Mouse (Mus musculus) hindbrain, embryonic 16.5 days (tissue): ENCODE measurements around the gene Tram2. TPM values are rescaled to one million over a fixed set of nuclear protein-coding genes. Genes with fewer than 3 reads are reported as not detected.
A peak's percentile ranks its signal among the peaks of the same experiment; 100 is the strongest.

Experiments used
- ATAC-seq: fragments of 200-750 bp; cut with Nextera tagmentation; 2 replicates; pipeline ENCODE4 v1.8.0; 2017; ENCODE audit warnings: moderate TSS enrichment, moderate library complexity
- H3K27ac ChIP-seq: fragments of 300-500 bp; sonication (generic); 2 replicates; pipeline ENCODE4 v1.5.1; 2014; ENCODE audit warnings: low read depth, mild to moderate bottlenecking, control low read depth, low read length, moderate library complexity
- H3K27me3 ChIP-seq: fragments of 300-500 bp; sonication (generic); replicated peaks from 2 replicates; pipeline ENCODE4 v1.6.1; 2014; ENCODE audit warnings: low read length; ENCODE audit not compliant: control insufficient read depth, insufficient read depth
- H3K36me3 ChIP-seq: fragments of 300-500 bp; sonication (generic); 2 replicates; pipeline ENCODE4 v1.6.1; 2014; ENCODE audit warnings: mild to moderate bottlenecking, low read length, moderate library complexity, mixed read lengths; ENCODE audit not compliant: control insufficient read depth, insufficient read depth
- H3K4me1 ChIP-seq: fragments of 300-500 bp; sonication (generic); 2 replicates; pipeline ENCODE4 v1.6.1; 2014; ENCODE audit warnings: low read depth, low read length; ENCODE audit not compliant: control insufficient read depth, insufficient read depth
- H3K4me2 ChIP-seq: fragments of 300-500 bp; sonication (generic); 2 replicates; pipeline ENCODE4 v1.6.1; 2014; ENCODE audit warnings: mild to moderate bottlenecking, low read length, control low read depth, moderate library complexity
- H3K4me3 ChIP-seq: fragments of 300-500 bp; sonication (generic); 2 replicates; pipeline ENCODE4 v1.5.1; 2014; ENCODE audit warnings: mild to moderate bottlenecking, low read length, control low read depth, moderate library complexity
- H3K9ac ChIP-seq: fragments of 300-500 bp; sonication (generic); 2 replicates; pipeline ENCODE4 v1.6.1; 2014; ENCODE audit warnings: low read depth, mild to moderate bottlenecking, control low read depth, low read length, moderate library complexity
- H3K9me3 ChIP-seq: fragments of 300-500 bp; sonication (generic); 2 replicates; pipeline ENCODE4 v1.6.1; 2014; ENCODE audit warnings: mild to moderate bottlenecking, low read length, moderate library complexity; ENCODE audit not compliant: control insufficient read depth
- WGBS: fragments of 180-500 bp; shearing (Covaris S2); extraction: QIAGEN DNeasy Blood & Tissue Kit; methylation state at CpG from one replicate; pipeline ENCODE4 v1.1.7; 2014; 5-methylcytosine and 5-hydroxymethylcytosine counted together
- polyA plus RNA-seq: library from polyadenylated mRNA; unstranded; fragments of >200 nt; fragmentation: Nextera tagmentation; extraction: Ambion mirVana; gene quantifications from 2 replicates; pipeline ENCODE4 v1.2.1, GENCODE M21; 2015

The Tram2 gene
- polyA plus RNA-seq = 1.6 and 2.5 TPM in 2 replicates

DNA sequence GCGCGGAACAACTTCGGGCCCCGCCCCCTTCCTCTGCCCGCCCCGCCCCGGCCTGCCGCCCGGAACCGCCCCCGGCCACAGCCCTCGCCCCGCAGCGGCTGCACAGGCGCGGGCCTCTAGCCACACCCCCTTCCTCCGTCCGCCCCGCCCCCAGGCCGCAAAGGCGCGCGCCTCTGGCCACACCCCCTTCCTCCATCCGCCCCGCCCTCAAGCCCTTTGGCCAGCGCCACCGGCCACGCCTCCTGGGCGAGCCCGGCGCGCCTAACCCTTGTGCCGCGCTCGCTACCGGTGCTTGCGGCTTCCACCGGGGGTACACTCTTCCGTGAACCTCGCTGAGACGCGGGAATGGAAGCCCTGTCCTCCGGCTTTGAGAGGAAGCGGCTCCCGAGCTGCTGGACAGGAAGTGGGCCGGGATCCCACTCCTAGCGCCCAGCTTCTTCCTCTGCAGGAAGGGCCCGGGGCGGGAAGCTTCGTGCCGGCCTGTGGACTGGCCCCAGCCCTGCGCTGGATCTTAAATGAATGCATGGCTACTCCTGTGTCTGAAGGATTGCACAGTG is at the start of gene Tram2:
Gene Tram2, minus strand, starts transcription at position 13 of the 557 bp plus-strand sequence.
- peak within 1 kb of the TSS; percentile 87 for H3K9ac ChIP-seq
- peak within 1 kb of the TSS; percentile 87 for H3K27ac ChIP-seq
- no peaks in the 10 kb centered on the region for H3K27me3 ChIP-seq
- no peaks in the 10 kb centered on the region for H3K9me3 ChIP-seq
- peak; percentile 96 for ATAC-seq
- WGBS = under 1% methylated on average over 47 of the region's 52 CpGs
- peak within 1 kb of the TSS; percentile 83 for H3K4me2 ChIP-seq
- H3K4me3 ChIP-seq = peak within 1 kb of the TSS; percentile 67
- no peaks in the 10 kb centered on the region for H3K36me3 ChIP-seq
- H3K4me1 ChIP-seq = peaks cover 10% of the 10 kb centered on the region

DNA sequence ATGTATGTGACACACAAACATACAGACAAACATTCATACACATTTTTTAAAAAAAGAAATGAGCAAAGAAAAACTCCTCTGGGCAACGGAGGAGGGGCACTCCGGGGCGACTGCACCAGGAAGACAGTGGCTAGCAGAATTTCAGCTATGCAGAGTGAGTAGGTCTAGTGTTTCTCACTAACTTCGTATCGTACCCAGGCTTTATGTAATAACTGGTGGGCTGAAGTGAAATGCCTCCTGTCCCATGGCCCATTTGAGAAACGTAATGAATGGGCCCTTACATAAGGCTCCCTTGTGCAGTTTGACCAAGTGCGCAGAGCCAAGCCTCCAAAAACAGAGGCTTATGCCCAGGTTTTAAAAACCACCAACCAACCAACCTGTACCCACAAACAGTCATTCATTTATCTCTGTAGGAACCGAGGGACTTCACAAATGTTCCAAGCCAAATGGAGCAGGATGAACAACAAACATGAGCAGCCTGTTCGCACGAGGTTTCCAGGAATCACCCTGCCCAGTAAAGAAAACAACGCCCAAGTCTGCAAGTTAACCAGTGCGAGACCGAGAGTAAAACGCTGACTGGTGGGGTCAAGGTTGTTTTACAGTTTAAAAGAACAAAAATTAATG is 45.8 kb upstream of the Tram2 start:
- Histone ChIP-seq H3K9ac (no peak overlapping the region), H3K36me3 (no peaks in the 10 kb centered on the region), H3K27ac (no peak overlapping the region), H3K4me1 (no peaks in the 10 kb centered on the region), H3K4me3 (no peak overlapping the region), H3K4me2 (no peak overlapping the region), H3K9me3 (no peaks in the 10 kb centered on the region; the same call in 1 of the 2 replicates), H3K27me3 (no peaks in the 10 kb centered on the region)
- no peak for ATAC-seq
- 81% methylated on average over 14 of the region's 14 CpGs for WGBS

DNA sequence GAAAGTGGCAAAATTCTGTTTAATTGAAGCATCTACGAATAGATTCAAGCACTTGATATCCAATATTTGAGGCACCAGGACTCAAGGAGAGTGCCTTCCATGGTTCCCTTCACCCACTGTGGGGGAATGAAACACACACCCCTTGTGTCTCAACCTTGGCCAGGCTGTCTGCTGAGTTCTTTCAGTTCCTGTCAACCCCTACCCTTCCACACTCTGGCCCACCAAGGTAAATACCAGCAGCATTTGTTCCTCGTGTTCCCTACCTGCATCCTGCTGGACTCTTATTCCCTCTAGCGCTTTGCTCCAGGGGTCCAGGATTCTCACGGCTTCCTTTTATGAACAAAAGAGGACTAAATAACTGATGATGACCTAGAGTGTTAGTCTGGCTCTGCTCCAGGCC is 24.8 kb upstream of the Tram2 start:
- Histone ChIP-seq H3K27me3 (no peaks in the 10 kb centered on the region), H3K4me2 (no peak overlapping the region), H3K4me3 (no peak overlapping the region), H3K27ac (no peak overlapping the region), H3K4me1 (no peaks in the 10 kb centered on the region), H3K9ac (no peak overlapping the region), H3K9me3 (no peaks in the 10 kb centered on the region), H3K36me3 (no peaks in the 10 kb centered on the region)
- WGBS = 79% methylated on average over 4 of the region's 4 CpGs
- no peak for ATAC-seq

DNA sequence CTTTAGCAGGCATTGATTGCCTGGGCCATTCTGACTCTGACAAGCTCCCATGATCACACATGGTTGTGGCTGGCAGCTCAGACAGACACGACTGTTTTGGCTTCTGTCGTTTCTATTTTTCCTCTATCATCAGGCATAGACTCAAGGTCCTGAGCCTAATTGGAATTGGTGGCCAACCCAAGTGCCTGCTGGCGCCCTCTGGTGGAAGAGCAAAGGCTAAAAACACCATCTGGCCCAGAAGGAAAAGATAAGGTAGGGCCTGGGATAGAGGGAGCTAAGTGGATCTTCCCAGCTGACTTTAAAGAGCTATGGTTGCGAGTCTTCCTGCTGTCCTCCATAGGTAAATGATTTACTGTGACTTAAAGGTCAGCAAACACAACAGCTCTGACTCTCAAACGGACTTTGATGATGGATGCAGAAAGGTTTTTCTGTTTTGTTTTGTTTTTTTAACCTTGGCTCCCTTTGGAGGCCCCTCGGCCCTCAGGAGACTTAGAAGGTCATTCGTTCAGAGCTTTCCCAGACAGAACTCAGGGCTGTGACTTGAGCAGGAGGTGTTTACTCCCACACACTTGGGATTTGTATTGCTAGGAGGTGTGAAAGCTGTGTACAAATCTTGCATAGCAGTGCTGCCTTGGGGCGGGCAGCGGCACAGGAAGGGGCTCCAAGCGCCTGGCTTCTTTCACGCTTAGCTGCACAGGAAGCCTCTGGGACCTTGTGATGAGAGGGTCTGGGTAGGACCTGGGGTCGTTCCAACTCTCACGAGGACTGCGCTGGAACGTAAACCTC is 22.4 kb upstream of the Tram2 start:
- WGBS = 52% methylated on average over 15 of the region's 15 CpGs
- no peak overlapping the region for H3K4me3 ChIP-seq
- H3K4me2 ChIP-seq = no peak overlapping the region
- ATAC-seq = no peak
- no peak overlapping the region for H3K9ac ChIP-seq
- no peaks in the 10 kb centered on the region for H3K36me3 ChIP-seq
- H3K4me1 ChIP-seq = no peaks in the 10 kb centered on the region
- no peaks in the 10 kb centered on the region for H3K9me3 ChIP-seq
- H3K27me3 ChIP-seq = no peaks in the 10 kb centered on the region
- H3K27ac ChIP-seq = no peak overlapping the region

DNA sequence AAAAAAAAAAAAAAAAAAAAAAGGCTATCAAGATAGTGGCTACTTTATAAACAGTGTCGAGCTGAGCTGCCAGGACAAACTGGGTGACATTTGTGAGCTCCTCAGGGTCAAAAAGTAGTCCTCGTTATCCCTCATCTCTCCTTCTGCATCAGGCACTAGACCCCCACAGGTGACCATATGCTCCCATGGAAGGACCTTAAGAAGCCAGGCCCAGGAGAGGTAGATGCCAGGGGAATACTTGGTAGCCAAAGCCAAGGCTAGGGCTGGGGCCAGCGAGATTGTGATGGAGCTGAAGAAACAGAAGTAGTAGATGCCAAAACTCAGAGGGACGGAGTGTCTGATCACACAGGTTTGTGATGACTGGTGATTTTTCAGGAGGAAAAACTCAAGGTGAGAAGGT is 21.7 kb upstream of the Tram2 start:
- no peaks in the 10 kb centered on the region for H3K27me3 ChIP-seq
- H3K4me2 ChIP-seq = no peak overlapping the region
- H3K9me3 ChIP-seq = no peaks in the 10 kb centered on the region
- ATAC-seq = no peak
- H3K9ac ChIP-seq = no peak overlapping the region
- H3K4me3 ChIP-seq = no peak overlapping the region
- no peak overlapping the region for H3K27ac ChIP-seq
- H3K4me1 ChIP-seq = no peaks in the 10 kb centered on the region
- no peaks in the 10 kb centered on the region for H3K36me3 ChIP-seq
- 93% methylated on average over 4 of the region's 4 CpGs for WGBS

DNA sequence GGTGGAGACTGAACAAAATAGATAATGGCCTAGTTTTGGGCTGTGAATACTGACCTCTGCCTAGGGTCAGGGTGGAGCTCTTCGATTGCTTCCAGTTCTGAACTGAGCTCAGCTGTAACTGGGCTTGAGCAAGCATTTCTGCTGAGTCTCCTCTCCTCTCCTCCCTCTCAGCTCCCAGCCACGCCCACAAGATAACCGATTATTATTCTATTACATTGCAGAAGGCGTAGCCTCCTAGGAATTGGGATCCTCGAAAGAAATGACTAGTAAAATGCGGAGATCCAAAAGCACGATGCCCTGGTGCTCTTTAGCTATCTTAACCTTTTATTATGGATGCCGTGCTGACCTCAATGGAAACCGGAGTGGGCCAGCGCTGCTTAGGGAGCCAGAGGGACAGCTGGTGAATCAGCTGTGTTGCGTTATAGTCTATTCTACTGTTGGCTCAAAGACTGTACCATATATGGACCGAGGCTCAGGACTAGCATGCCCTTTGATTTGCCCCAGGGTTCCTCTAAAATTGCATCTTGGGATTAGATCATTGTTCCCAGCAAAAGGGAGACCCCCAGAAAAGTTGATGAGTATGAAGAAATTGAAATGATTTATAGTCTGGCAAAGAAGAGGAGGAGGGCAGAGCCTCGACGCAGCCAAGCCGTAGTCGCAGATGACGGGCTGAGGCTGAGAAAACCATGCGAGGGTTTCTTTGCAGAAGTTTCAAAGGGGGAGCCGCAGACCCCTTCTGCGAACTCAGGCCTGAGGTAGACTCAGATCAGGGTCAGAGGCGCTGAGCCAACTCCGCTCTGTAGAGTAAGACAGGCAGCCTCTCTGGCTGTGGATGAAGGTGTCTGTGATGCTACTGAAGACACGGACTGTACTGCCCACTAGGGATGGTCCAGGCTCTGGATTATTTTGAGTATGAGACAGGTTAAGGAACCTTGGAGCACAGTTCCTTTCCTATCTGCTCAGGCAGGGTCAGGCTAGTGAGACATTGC is 18.3 kb upstream of the Tram2 start:
- Histone ChIP-seq H3K4me1 (no peaks in the 10 kb centered on the region), H3K27ac (no peak overlapping the region), H3K4me3 (no peak overlapping the region), H3K36me3 (no peaks in the 10 kb centered on the region), H3K4me2 (no peak overlapping the region), H3K9ac (no peak overlapping the region), H3K9me3 (no peaks in the 10 kb centered on the region), H3K27me3 (no peaks in the 10 kb centered on the region)
- ATAC-seq = no peak
- 85% methylated on average over 23 of the region's 23 CpGs for WGBS

DNA sequence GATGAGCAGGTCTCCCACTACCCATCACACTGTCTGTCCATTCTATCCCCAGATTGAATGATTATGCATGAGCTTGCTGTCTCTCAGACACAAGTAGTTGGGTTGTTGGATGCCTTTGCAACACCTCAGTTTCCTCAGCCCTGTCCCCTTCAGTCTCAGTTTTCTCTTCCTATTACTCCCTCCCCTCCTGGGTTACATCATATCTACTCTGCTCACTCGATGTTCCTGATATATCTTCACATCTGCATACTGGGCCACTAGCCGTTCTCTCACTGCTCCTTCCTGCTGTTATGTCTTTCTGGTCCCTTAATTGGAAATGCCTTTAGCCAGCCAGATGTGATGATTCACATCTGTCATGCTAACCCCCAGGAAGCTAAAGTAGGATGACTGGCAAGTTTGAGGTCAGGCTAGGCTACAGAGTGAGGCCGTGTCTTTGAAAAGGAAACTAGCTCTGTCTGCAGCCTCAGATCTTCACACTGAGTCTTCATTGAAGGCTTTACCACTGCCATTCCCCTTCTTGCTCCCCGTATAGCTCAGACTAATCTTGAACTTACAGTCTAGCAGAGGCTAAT is 15.7 kb upstream of the Tram2 start:
- Histone ChIP-seq H3K4me2 (no peak overlapping the region), H3K4me3 (no peak overlapping the region), H3K9ac (no peak overlapping the region), H3K4me1 (no peaks in the 10 kb centered on the region), H3K36me3 (no peaks in the 10 kb centered on the region), H3K9me3 (no peaks in the 10 kb centered on the region), H3K27ac (no peak overlapping the region), H3K27me3 (no peaks in the 10 kb centered on the region)
- ATAC-seq = no peak
- WGBS = 80% methylated on average over 4 of the region's 4 CpGs

DNA sequence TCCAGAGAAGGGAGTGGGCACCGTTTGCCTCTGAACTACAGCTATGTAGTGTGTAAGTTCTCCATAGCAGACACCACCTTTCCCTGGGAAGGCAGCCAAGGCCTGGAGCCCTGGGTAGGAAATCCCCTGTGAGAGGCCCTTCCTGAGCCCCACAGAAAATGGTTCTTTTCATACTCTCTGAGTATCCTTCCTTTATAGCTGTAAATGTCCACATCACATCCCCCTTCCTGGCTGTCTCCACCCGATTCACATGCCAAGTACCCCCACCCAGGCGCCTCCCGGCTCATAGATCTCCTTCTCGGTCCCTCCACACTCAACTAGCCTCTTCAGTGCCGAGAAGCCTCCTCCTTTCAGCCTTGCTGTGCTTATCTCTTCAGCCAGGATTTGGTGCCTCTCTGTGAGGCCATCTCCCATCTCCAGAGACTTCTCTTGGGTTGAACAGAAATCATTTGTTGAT is 10.7 kb upstream of the Tram2 start:
- H3K9ac ChIP-seq = no peak overlapping the region
- H3K27ac ChIP-seq = no peak overlapping the region
- no peaks in the 10 kb centered on the region for H3K27me3 ChIP-seq
- no peaks in the 10 kb centered on the region for H3K9me3 ChIP-seq
- H3K4me3 ChIP-seq = no peak overlapping the region
- H3K4me2 ChIP-seq = no peak overlapping the region
- no peaks in the 10 kb centered on the region for H3K4me1 ChIP-seq
- H3K36me3 ChIP-seq = no peaks in the 10 kb centered on the region
- peak; percentile 61; the same call in 1 of the 2 replicates for ATAC-seq
- 74% methylated on average over 6 of the region's 6 CpGs for WGBS
